Mouse (Mus musculus): ENCODE results near the gene Nxn. TPM values are rescaled to one million over a fixed set of nuclear protein-coding genes. Genes with fewer than 3 reads are reported as not detected.

The Nxn gene
- polyA plus RNA-seq, 1 experiment from 2014 or later: 2.6 TPM

DNA sequence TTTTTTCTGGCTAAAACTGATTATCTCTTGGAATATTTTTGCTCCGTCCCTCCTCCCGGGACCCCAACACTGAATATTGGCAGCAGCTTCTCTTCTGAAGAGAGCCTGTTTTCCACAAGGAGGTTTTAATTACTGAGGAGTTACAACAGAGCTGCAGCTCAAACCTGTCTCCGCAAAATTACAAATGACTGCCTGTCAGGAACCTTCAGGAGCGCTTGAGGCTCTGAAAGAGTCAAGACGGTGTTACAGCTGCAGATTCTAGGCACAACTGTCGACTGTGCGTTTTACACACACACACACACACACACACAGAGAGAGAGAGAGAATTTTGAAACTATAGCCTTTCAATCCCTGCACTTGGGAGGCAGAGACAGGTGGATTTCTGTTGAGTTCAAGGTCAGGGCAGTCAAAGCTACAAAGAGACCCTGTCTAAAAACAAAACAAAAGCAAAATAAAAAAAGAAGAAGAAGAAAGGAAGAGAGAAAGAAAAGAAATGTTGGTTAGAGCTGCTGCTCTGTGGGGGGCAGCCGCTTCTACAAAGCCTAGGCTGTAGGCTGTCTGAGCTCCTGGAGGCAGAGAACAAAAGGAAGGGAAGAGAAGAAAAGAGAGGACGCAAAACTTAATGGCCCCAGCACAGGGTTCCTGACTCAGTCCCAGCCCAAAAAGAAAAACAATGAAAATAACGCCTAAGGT is 47.9 kb downstream of the Nxn start:
- no peak for ATAC-seq (ENCODE audit: low read depth)
- H3K9ac ChIP-seq (ENCODE audit: low read depth, low read length): no peak overlapping the region

DNA sequence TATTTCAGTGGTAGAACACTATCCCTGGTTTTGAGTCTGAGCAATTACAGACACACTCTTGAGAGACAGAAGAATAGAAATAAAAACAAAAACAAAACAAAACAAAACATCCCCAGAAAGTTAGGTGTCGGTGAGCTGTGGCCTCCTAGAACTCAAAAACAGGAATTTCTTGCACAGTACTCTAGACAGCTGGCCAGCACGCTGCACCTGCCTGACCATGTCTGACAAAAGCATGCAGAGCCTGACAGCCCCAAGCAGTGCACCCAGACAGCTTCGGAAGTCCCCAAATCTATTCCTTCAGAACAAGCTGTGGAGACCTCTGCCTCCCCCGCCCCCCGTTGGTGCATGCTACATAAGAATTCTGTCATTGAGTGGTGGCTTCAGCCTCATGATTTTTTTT is 49.1 kb downstream of the Nxn start:
- Histone ChIP-seq H3K27me3 (ENCODE audit: control insufficient read depth, insufficient read depth, low read depth, low read length) (no peaks in the 10 kb centered on the region), H3K9ac (ENCODE audit: low read depth, low read length) (no peak overlapping the region), H3K27ac (ENCODE audit: low read length) (no peak overlapping the region), H3K9me3 (replicated peaks; ENCODE audit: control insufficient read depth, low read length) (no peaks in the 10 kb centered on the region), H3K4me3 (ENCODE audit: low read depth, low read length) (no peak overlapping the region), H3K36me3 (ENCODE audit: control insufficient read depth, insufficient read depth) (no peaks in the 10 kb centered on the region), H3K4me1 (ENCODE audit: control insufficient read depth, low read depth, low read length) (no peaks in the 10 kb centered on the region), H3K4me2 (ENCODE audit: low read depth, low read length) (no peak overlapping the region)
- no peak for ATAC-seq (ENCODE audit: low read depth)
- WGBS (ENCODE audit: insufficient replicate concordance): 70% methylated on average over 5 of the region's 5 CpGs

More for the DNA sequence above, 47.9 kb downstream of the Nxn start:
- Histone ChIP-seq H3K9me3 (replicated peaks; ENCODE audit: control insufficient read depth, low read length) (no peaks in the 10 kb centered on the region), H3K36me3 (ENCODE audit: control insufficient read depth, insufficient read depth) (no peaks in the 10 kb centered on the region), H3K4me2 (ENCODE audit: low read depth, low read length) (no peak overlapping the region), H3K27ac (ENCODE audit: low read length) (no peak overlapping the region), H3K4me3 (ENCODE audit: low read depth, low read length) (no peak overlapping the region), H3K27me3 (ENCODE audit: control insufficient read depth, insufficient read depth, low read depth, low read length) (no peaks in the 10 kb centered on the region), H3K4me1 (ENCODE audit: control insufficient read depth, low read depth, low read length) (no peaks in the 10 kb centered on the region)
- 52% methylated on average over 10 of the region's 10 CpGs for WGBS (ENCODE audit: insufficient replicate concordance)

DNA sequence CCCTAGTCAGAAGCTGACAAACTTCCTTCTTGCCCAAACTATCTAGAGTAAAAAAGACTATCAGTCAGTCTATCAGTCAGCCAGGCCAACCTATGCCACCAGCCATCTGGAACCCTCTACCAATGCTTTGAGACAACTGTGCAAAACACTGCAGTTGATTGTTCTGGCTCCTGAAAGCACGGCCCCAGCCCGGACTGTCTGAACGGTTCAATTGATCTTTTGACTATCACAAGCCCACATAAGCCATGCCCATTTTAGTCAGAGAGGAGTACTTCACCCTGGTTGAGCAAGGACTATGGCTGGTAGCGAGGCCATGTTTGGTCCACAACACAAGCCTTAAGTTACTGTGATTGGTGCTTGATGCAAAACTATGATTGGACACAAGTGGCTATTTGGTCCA is 51.4 kb downstream of the Nxn start:
- Histone ChIP-seq H3K9me3 (replicated peaks; ENCODE audit: control insufficient read depth, low read length) (no peaks in the 10 kb centered on the region), H3K27ac (ENCODE audit: low read length) (no peak overlapping the region), H3K4me3 (ENCODE audit: low read depth, low read length) (no peak overlapping the region), H3K4me1 (ENCODE audit: control insufficient read depth, low read depth, low read length) (no peaks in the 10 kb centered on the region), H3K36me3 (ENCODE audit: control insufficient read depth, insufficient read depth) (no peaks in the 10 kb centered on the region), H3K9ac (ENCODE audit: low read depth, low read length) (no peak overlapping the region), H3K27me3 (ENCODE audit: control insufficient read depth, insufficient read depth, low read depth, low read length) (no peaks in the 10 kb centered on the region), H3K4me2 (ENCODE audit: low read depth, low read length) (no peak overlapping the region)
- ATAC-seq (ENCODE audit: low read depth): no peak
- 56% methylated on average over 4 of the region's 4 CpGs for WGBS (ENCODE audit: insufficient replicate concordance)

DNA sequence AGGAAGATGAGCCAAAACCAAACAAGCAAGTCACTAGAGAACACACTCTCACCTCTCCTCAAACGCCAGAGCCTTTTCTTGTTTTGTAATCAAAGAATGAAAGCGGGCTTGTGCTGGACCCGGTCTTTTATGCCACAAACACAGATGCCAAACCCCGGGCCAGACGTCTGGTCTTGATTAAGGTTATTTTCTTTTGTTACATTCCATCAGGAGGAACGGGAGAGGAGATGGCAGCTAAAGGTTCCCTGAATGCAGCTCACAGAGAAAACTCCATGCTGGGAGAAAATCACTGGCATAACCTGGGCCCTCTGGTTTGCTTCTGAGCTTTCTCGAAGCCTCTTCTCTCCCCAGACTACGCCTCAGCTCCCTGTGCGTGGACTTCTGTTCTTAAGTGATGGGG is 55.9 kb downstream of the Nxn start:
- Histone ChIP-seq H3K4me3 (ENCODE audit: low read depth, low read length) (no peak overlapping the region), H3K36me3 (ENCODE audit: control insufficient read depth, insufficient read depth) (no peaks in the 10 kb centered on the region), H3K9me3 (replicated peaks; ENCODE audit: control insufficient read depth, low read length) (no peaks in the 10 kb centered on the region), H3K4me1 (ENCODE audit: control insufficient read depth, low read depth, low read length) (no peaks in the 10 kb centered on the region), H3K9ac (ENCODE audit: low read depth, low read length) (no peak overlapping the region), H3K4me2 (ENCODE audit: low read depth, low read length) (no peak overlapping the region), H3K27ac (ENCODE audit: low read length) (no peak overlapping the region), H3K27me3 (ENCODE audit: control insufficient read depth, insufficient read depth, low read depth, low read length) (no peaks in the 10 kb centered on the region)
- no peak for ATAC-seq (ENCODE audit: low read depth)
- 67% methylated on average over 9 of the region's 9 CpGs for WGBS (ENCODE audit: insufficient replicate concordance)

DNA sequence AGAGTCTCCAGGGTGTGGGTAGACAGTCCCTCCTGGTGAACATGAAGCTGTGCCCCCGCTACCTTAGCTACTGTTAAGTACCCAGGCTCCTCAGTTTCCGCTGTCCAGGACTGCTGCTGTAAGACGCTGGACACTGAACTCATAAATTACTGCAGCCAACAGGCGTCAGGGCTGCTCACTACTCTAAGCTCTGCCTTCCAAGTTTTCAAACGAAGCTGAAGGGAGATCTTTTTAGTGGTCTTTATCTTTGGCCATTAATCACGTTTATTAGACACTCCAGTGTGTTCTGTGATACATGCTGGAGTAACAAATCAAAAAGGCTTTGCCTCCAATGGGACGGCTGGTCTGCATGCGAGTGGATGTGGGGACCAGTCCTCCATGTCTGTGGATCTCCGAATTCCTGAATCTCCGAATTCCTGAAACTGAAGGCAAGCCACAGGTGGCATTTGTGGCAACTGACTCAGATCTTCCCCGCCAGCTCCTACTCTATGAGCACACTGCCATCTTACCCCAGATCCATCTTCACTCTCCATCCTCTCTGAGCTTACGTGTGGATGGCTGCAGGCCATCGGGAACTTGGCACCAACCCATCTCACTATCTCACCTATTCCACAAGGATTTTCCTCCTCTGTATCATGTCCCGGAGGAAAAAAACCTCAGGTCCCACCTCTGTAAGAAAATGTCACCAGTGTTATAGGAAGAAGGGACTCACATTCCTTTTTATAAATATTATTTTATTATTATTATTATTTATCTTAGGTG is 56.9 kb downstream of the Nxn start:
- 57% methylated on average over 14 of the region's 14 CpGs for WGBS (ENCODE audit: insufficient replicate concordance)
- H3K27ac ChIP-seq (ENCODE audit: low read length): no peak overlapping the region
- no peak overlapping the region for H3K9ac ChIP-seq (ENCODE audit: low read depth, low read length)

DNA sequence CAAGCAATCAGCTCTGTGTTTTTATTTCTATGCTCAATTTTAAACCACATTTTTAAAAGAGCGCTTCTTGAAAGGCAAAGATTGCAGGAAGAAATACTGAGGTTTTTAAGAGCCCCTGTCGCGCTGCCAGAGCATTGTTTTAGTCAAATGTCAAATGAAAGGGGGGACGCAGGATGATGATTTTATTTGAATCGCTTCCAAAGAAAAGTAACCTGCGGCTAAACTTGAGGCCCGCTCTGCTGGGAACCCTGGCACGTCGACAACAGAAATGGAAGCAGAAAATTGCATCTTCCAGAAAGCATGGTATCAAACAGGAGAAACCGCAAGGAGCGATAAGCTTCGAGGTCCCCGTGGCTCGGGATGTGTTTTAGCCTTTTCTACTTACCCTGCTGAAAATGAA is 57.8 kb downstream of the Nxn start:
- Histone ChIP-seq H3K27me3 (ENCODE audit: control insufficient read depth, insufficient read depth, low read depth, low read length) (no peaks in the 10 kb centered on the region), H3K4me3 (ENCODE audit: low read depth, low read length) (no peak overlapping the region), H3K36me3 (ENCODE audit: control insufficient read depth, insufficient read depth) (no peaks in the 10 kb centered on the region), H3K4me2 (ENCODE audit: low read depth, low read length) (no peak overlapping the region), H3K9ac (ENCODE audit: low read depth, low read length) (no peak overlapping the region), H3K9me3 (replicated peaks; ENCODE audit: control insufficient read depth, low read length) (no peaks in the 10 kb centered on the region), H3K27ac (ENCODE audit: low read length) (no peak overlapping the region), H3K4me1 (ENCODE audit: control insufficient read depth, low read depth, low read length) (no peaks in the 10 kb centered on the region)
- WGBS (ENCODE audit: insufficient replicate concordance): 65% methylated on average over 14 of the region's 14 CpGs
- ATAC-seq (ENCODE audit: low read depth): no peak

More for the DNA sequence above, 56.9 kb downstream of the Nxn start:
- no peaks in the 10 kb centered on the region for H3K36me3 ChIP-seq (ENCODE audit: control insufficient read depth, insufficient read depth)
- H3K27me3 ChIP-seq (ENCODE audit: control insufficient read depth, insufficient read depth, low read depth, low read length): no peaks in the 10 kb centered on the region
- no peaks in the 10 kb centered on the region for H3K4me1 ChIP-seq (ENCODE audit: control insufficient read depth, low read depth, low read length)
- no peak overlapping the region for H3K4me2 ChIP-seq (ENCODE audit: low read depth, low read length)
- H3K4me3 ChIP-seq (ENCODE audit: low read depth, low read length): no peak overlapping the region
- H3K9me3 ChIP-seq (replicated peaks; ENCODE audit: control insufficient read depth, low read length): no peaks in the 10 kb centered on the region
- ATAC-seq (ENCODE audit: low read depth): no peak

DNA sequence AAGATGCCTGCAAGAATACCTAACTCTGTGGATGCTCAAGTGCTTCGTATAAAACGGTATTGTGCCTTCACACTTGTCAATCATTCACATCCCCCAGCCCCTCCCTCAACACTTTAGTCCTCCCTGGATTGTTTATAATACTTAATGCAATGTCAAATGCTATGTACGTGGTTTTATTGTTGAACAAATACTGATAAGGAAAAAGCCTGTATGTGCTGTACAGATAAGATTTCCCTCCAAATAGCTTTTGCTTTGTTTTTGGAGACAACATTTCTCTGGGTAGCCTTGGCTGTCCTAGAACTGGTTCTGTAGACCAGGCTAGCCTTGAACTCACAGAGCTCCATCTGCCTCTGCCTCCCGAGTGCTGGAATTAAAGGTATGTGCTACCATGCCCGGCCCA is 59.1 kb downstream of the Nxn start:
- no peak overlapping the region for H3K4me3 ChIP-seq (ENCODE audit: low read depth, low read length)
- no peak overlapping the region for H3K9ac ChIP-seq (ENCODE audit: low read depth, low read length)
- H3K36me3 ChIP-seq (ENCODE audit: control insufficient read depth, insufficient read depth): no peaks in the 10 kb centered on the region
- no peaks in the 10 kb centered on the region for H3K4me1 ChIP-seq (ENCODE audit: control insufficient read depth, low read depth, low read length)
- no peaks in the 10 kb centered on the region for H3K9me3 ChIP-seq (replicated peaks; ENCODE audit: control insufficient read depth, low read length)
- no peak overlapping the region for H3K27ac ChIP-seq (ENCODE audit: low read length)
- 47% methylated on average over 5 of the region's 5 CpGs for WGBS (ENCODE audit: insufficient replicate concordance)
- no peak overlapping the region for H3K4me2 ChIP-seq (ENCODE audit: low read depth, low read length)
- no peak for ATAC-seq (ENCODE audit: low read depth)
- H3K27me3 ChIP-seq (ENCODE audit: control insufficient read depth, insufficient read depth, low read depth, low read length): no peaks in the 10 kb centered on the region

DNA sequence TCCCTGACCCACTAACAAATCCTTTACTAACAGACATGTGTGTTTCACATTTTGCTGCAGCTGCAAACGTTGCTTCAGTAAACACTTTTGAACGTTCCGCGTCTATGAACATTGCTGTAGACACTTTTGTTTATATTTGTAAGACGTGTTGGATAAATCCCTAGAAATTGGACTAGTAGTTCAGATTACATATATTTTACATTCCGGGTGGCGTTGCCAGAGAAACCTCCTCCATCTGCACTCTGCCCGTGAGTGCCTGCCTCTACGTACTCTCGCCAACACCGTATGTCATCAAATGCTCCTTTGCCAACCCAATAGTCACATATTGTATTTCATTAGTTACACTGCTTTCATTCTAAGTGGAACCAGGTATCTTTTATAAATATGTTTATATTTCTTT is 59.8 kb downstream of the Nxn start:
- Histone ChIP-seq H3K9ac (ENCODE audit: low read depth, low read length) (no peak overlapping the region), H3K27me3 (ENCODE audit: control insufficient read depth, insufficient read depth, low read depth, low read length) (no peaks in the 10 kb centered on the region), H3K9me3 (replicated peaks; ENCODE audit: control insufficient read depth, low read length) (no peaks in the 10 kb centered on the region), H3K27ac (ENCODE audit: low read length) (no peak overlapping the region), H3K4me3 (ENCODE audit: low read depth, low read length) (no peak overlapping the region), H3K4me2 (ENCODE audit: low read depth, low read length) (no peak overlapping the region), H3K36me3 (ENCODE audit: control insufficient read depth, insufficient read depth) (no peaks in the 10 kb centered on the region), H3K4me1 (ENCODE audit: control insufficient read depth, low read depth, low read length) (no peaks in the 10 kb centered on the region)
- ATAC-seq (ENCODE audit: low read depth): no peak
- WGBS (ENCODE audit: insufficient replicate concordance): 79% methylated on average over 11 of the region's 11 CpGs

DNA sequence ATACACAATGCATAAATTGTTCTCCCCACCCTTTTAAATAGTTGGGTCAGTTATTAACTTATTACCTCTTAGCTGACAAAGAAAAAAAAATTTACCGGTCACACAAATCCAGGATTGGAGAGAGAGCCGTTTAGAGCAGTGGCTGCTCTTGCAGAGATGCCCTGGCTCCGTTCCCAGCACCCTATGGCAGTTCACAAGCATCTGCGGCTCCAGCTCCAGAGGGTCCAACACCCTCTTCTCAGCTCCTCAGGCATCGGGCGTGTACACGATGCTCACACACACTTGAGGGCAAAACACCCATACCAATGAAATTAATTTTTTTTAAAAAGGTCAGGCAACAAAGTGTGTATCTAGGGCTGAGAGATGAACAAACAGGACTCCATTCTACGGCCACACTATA is 60.3 kb downstream of the Nxn start:
- WGBS (ENCODE audit: insufficient replicate concordance): 83% methylated on average over 8 of the region's 8 CpGs
- no peak overlapping the region for H3K27ac ChIP-seq (ENCODE audit: low read length)

More for the DNA sequence above, 60.3 kb downstream of the Nxn start:
- Histone ChIP-seq H3K4me2 (ENCODE audit: low read depth, low read length) (no peak overlapping the region), H3K9ac (ENCODE audit: low read depth, low read length) (no peak overlapping the region), H3K9me3 (replicated peaks; ENCODE audit: control insufficient read depth, low read length) (no peaks in the 10 kb centered on the region), H3K4me1 (ENCODE audit: control insufficient read depth, low read depth, low read length) (no peaks in the 10 kb centered on the region), H3K27me3 (ENCODE audit: control insufficient read depth, insufficient read depth, low read depth, low read length) (no peaks in the 10 kb centered on the region), H3K4me3 (ENCODE audit: low read depth, low read length) (no peak overlapping the region), H3K36me3 (ENCODE audit: control insufficient read depth, insufficient read depth) (no peaks in the 10 kb centered on the region)
- no peak for ATAC-seq (ENCODE audit: low read depth)
